Mouse (Mus musculus) hindbrain, embryonic 16.5 days (tissue): ENCODE results near the gene Tuba4a. TPM values are rescaled to one million over a fixed set of nuclear protein-coding genes. Genes with fewer than 3 reads are reported as not detected.
"Not testable (repeated sequence)": the region's sequence is repeated elsewhere in the genome, so short reads cannot be mapped to it uniquely, and the experiment has no call there.

ENCODE experiments used
- ATAC-seq: fragments of 200-750 bp; cut with Nextera tagmentation; 2 replicates; pipeline ENCODE4 v1.8.0; 2017; ENCODE audit warnings: moderate TSS enrichment, moderate library complexity
- H3K27ac ChIP-seq: fragments of 300-500 bp; sonication (generic); 2 replicates; pipeline ENCODE4 v1.5.1; 2014; ENCODE audit warnings: low read depth, mild to moderate bottlenecking, control low read depth, low read length, moderate library complexity
- H3K27me3 ChIP-seq: fragments of 300-500 bp; sonication (generic); replicated peaks from 2 replicates; pipeline ENCODE4 v1.6.1; 2014; ENCODE audit warnings: low read length; ENCODE audit not compliant: control insufficient read depth, insufficient read depth
- H3K36me3 ChIP-seq: fragments of 300-500 bp; sonication (generic); 2 replicates; pipeline ENCODE4 v1.6.1; 2014; ENCODE audit warnings: mild to moderate bottlenecking, low read length, moderate library complexity, mixed read lengths; ENCODE audit not compliant: control insufficient read depth, insufficient read depth
- H3K4me1 ChIP-seq: fragments of 300-500 bp; sonication (generic); 2 replicates; pipeline ENCODE4 v1.6.1; 2014; ENCODE audit warnings: low read depth, low read length; ENCODE audit not compliant: control insufficient read depth, insufficient read depth
- H3K4me2 ChIP-seq: fragments of 300-500 bp; sonication (generic); 2 replicates; pipeline ENCODE4 v1.6.1; 2014; ENCODE audit warnings: mild to moderate bottlenecking, low read length, control low read depth, moderate library complexity
- H3K4me3 ChIP-seq: fragments of 300-500 bp; sonication (generic); 2 replicates; pipeline ENCODE4 v1.5.1; 2014; ENCODE audit warnings: mild to moderate bottlenecking, low read length, control low read depth, moderate library complexity
- H3K9ac ChIP-seq: fragments of 300-500 bp; sonication (generic); 2 replicates; pipeline ENCODE4 v1.6.1; 2014; ENCODE audit warnings: low read depth, mild to moderate bottlenecking, control low read depth, low read length, moderate library complexity
- H3K9me3 ChIP-seq: fragments of 300-500 bp; sonication (generic); 2 replicates; pipeline ENCODE4 v1.6.1; 2014; ENCODE audit warnings: mild to moderate bottlenecking, low read length, moderate library complexity; ENCODE audit not compliant: control insufficient read depth
- WGBS: fragments of 180-500 bp; shearing (Covaris S2); extraction: QIAGEN DNeasy Blood & Tissue Kit; methylation state at CpG from one replicate; pipeline ENCODE4 v1.1.7; 2014; 5-methylcytosine and 5-hydroxymethylcytosine counted together
- polyA plus RNA-seq: library from polyadenylated mRNA; unstranded; fragments of >200 nt; fragmentation: Nextera tagmentation; extraction: Ambion mirVana; gene quantifications from 2 replicates; pipeline ENCODE4 v1.2.1, GENCODE M21; 2015

The Tuba4a gene
- polyA plus RNA-seq, 1 experiment from 2014 or later, result 74.1 TPM

DNA sequence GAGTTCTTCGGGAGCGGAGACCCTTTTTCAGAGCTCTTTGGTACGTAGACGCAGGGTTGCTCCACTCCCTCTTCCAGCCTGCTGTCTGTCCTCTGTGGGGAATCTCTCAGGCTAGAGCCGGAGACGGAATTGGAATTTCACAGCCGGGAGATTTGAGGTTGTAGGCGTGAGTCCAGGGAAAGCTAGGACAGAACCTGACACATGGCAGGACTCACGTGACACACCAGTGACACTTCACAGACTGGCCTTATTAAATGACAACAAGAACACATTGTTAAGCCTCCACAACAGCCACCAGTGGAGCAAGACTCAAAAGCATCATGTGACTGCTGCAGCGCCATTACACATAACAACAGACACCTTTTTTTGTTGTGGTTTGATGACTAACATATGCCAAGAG lies 19.9 kb upstream of the Tuba4a start:
- H3K36me3 ChIP-seq, result peaks cover 19% of the 10 kb centered on the region
- no peaks in the 10 kb centered on the region for H3K9me3 ChIP-seq
- 83% methylated on average over 10 of the region's 10 CpGs for WGBS
- no peak overlapping the region for H3K4me3 ChIP-seq
- H3K9ac ChIP-seq, result no peak overlapping the region
- no peaks in the 10 kb centered on the region for H3K27me3 ChIP-seq
- H3K4me2 ChIP-seq, result no peak overlapping the region
- H3K4me1 ChIP-seq, result peaks cover 12% of the 10 kb centered on the region
- no peak overlapping the region for H3K27ac ChIP-seq
- ATAC-seq, result no peak

DNA sequence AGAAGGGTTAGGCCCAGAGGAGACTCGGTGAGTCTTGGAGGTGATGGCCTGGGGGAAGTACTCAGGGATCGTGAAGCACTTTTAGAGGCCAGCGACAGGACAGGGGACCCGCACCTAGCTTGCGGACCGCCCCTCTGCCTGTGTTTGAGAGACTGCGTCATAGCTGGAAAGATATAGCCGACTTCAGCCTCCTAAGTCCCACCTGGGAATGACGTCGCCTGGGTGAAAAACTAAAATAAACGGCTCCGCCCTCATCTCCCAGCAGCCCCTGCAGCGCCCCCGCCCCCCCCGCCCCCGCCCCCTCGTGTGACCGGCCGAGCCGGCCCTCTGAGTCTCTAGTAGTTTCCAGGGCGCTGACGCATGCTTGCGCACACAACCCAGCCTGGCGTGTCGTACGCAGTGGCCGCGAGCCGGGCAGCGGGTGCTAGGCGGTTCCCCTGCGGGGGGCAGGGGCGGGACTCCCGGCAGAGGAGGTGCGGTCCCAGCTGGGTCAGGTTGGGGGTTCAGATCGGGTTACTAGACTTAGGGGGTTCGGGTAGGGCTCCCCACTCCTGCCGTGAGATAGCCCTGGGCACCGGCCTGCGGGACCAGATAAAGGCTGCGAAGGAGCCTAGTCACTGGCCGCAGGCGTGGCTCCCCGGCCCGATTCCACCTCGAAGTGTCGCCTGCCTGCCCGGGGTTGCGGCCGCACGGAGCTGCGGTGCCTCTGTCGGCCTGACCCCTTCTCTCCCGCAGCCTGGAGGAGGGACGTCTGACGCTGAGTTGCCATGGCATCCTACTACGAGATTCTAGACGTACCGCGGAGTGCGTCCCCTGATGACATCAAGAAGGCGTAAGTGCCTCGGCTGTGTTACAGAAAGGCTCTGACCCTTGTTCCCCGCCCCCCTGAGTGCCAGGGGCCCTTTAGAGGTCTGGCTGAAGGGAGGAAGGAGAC lies 16.7 kb upstream of the Tuba4a start, which contains the start of gene Dnajb2:
TSS of gene Dnajb2 (plus strand) at position 290 of the 934 bp plus-strand sequence.
- ATAC-seq, result peak; percentile 90
- Histone ChIP-seq H3K4me2 (peak within 1 kb of the TSS; percentile 86), H3K4me1 (peaks cover 12% of the 10 kb centered on the region), H3K36me3 (peaks cover 11% of the 10 kb centered on the region), H3K27ac (peak within 1 kb of the TSS; percentile 87), H3K9me3 (no peaks in the 10 kb centered on the region), H3K27me3 (no peaks in the 10 kb centered on the region), H3K4me3 (peak within 1 kb of the TSS; percentile 75), H3K9ac (peak within 1 kb of the TSS; percentile 86)
- WGBS, result 0% methylated on average over 64 of the region's 64 CpGs

DNA sequence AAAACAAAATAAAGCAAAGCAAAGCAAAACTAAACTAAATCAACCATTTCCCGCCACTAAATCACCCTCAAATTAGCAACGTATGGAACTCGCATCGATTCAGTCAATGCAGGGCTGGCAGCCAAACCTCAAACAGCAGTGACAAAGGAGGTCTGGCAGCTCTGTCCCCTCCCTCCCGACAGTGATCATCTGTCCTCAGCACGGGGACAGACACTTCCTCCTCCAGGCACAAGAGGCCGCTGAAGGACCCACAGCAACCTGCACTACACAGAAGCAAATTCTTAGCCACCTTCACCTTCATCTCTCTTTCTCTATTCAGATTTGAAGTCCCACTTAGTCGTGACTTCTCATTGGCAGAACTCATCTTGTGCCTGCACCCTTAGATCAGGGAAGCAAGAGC lies 14.9 kb upstream of the Tuba4a start:
- no peak overlapping the region for H3K27ac ChIP-seq
- no peak overlapping the region for H3K9ac ChIP-seq
- H3K27me3 ChIP-seq, result no peaks in the 10 kb centered on the region
- H3K36me3 ChIP-seq, result peaks cover 3% of the 10 kb centered on the region; the same call in 1 of the 2 replicates
- H3K9me3 ChIP-seq, result no peaks in the 10 kb centered on the region
- ATAC-seq, result peak; percentile 71
- no peak overlapping the region for H3K4me2 ChIP-seq
- H3K4me3 ChIP-seq, result no peak overlapping the region
- peaks cover 12% of the 10 kb centered on the region for H3K4me1 ChIP-seq
- WGBS, result 1% methylated on average over 8 of the region's 8 CpGs

DNA sequence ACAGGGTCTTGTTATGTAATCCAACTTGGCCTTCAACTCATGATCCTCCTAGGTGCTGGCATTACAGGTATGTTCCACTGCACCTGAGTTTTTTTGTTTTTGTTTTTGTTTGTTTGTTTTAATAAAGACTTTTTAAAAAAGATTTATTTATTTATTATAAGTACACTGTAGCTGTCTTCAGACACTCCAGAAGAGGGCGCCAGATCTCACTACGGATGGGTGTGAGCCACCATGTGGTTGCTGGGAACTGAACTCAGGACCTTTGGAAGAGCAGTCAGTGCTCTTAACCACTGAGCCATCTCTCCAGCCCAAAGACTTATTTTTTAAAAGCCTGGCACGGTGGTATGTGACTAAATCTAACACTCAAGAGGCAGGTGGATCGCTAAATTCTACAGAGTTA lies 12.8 kb upstream of the Tuba4a start:
- H3K4me1 ChIP-seq, result not testable (repeated sequence)

DNA sequence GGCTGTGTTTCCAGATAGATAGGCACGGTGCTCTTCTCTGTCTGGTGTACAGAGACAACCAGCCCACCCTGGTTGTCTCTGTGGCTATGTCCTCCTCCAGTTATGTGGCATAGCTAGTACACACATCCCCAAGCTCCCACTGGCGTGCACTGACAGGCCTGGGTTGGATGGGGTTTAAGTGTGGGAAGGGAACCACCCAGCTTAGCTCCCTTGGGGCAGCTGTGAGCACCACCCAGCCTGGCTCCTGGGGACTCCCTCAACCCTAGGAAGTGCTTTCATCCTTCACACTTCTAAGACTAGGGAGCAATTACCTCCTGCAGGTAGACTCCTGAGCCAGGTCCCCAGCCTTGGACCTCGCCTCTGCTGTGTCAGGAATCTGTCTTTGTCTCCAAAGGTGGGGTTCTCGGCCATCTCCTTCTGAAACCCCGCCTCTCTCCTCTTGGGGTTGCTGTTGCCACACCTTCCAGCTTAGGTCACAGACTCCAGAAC lies 12.0 kb upstream of the Tuba4a start, which contains the start of gene A630095N17Rik:
TSS of gene A630095N17Rik (minus strand) at position 439 of the 489 bp plus-strand sequence.
- 70% methylated on average over 5 of the region's 5 CpGs for WGBS
- H3K36me3 ChIP-seq, result no peaks in the 10 kb centered on the region
- H3K4me3 ChIP-seq, result no peak within 1 kb of the TSS
- H3K9ac ChIP-seq, result no peak within 1 kb of the TSS
- no peak within 1 kb of the TSS for H3K27ac ChIP-seq
- H3K9me3 ChIP-seq, result no peaks in the 10 kb centered on the region
- no peaks in the 10 kb centered on the region for H3K27me3 ChIP-seq
- no peak within 1 kb of the TSS for H3K4me2 ChIP-seq
- peaks cover 4% of the 10 kb centered on the region; the same call in 1 of the 2 replicates for H3K4me1 ChIP-seq
- no peak for ATAC-seq

More for the DNA sequence above, 12.8 kb upstream of the Tuba4a start:
- not testable (repeated sequence) for ATAC-seq, H3K9me3 ChIP-seq, H3K36me3 ChIP-seq, H3K4me2 ChIP-seq, H3K27me3 ChIP-seq, H3K4me3 ChIP-seq, H3K27ac ChIP-seq, H3K9ac ChIP-seq
- 72% methylated on average over 4 of the region's 4 CpGs for WGBS

DNA sequence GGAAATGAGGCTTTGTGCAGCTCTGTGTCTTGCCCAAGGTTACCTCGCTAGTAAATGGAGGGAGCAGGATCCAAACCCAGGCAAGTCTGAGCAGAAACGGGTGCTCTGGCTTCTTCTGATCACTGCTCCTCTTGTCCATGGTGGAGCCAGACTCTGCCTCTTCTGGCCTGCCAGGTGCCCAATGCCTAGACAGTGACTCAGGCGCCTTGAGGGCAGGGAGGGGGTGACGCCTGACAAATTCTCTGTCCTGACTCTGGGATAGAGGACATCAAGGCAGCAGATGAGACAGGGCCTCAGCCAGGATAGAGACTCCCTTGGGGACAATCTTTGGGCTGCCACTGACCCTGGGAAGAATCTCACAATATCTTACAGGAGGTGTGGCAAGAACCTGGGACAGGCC lies 11.6 kb upstream of the Tuba4a start:
- peaks cover 4% of the 10 kb centered on the region; the same call in 1 of the 2 replicates for H3K4me1 ChIP-seq
- no peaks in the 10 kb centered on the region for H3K9me3 ChIP-seq
- H3K27me3 ChIP-seq, result no peaks in the 10 kb centered on the region
- no peak overlapping the region for H3K27ac ChIP-seq
- H3K9ac ChIP-seq, result no peak overlapping the region
- H3K4me2 ChIP-seq, result no peak overlapping the region
- no peaks in the 10 kb centered on the region for H3K36me3 ChIP-seq
- ATAC-seq, result no peak
- 79% methylated on average over 4 of the region's 4 CpGs for WGBS
- no peak overlapping the region for H3K4me3 ChIP-seq

DNA sequence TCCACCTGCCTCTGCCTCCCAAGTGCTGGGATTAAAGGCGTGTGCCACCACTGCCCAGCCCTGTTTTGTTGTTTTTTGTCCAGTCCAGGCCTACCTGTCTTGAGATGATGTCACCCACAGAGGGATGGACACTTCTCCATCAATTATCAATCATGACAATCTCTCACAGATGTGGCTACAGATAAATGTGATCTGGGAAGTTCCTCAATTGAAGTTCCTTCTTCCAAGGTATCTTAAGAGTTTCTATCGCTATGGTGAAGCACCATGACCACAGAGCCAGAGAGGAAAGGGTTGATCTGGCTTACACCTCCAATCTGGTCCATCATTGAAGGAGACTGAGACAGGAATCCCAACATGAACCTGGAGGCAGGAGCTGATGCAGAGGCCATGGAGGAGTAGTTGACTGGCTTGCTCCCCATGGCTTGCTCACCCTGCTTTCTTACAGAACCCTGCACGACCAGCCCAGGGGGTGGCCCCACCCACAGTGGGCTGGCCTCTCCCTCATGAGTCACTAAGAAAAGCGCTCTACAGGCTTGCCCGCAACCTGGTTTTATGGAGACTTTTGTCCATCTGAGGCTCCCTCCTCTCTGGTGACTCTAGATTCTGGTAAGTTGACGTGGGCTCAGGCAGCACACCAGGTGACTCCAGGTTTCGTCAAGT lies 10.8 kb upstream of the Tuba4a start:
- no peaks in the 10 kb centered on the region for H3K9me3 ChIP-seq
- no peaks in the 10 kb centered on the region for H3K36me3 ChIP-seq
- H3K4me1 ChIP-seq, result no peaks in the 10 kb centered on the region
- no peak overlapping the region; the same call in 1 of the 2 replicates for H3K9ac ChIP-seq
- H3K4me3 ChIP-seq, result no peak overlapping the region
- H3K4me2 ChIP-seq, result no peak overlapping the region
- 73% methylated on average over 7 of the region's 7 CpGs for WGBS
- H3K27ac ChIP-seq, result no peak overlapping the region
- ATAC-seq, result no peak
- H3K27me3 ChIP-seq, result no peaks in the 10 kb centered on the region

DNA sequence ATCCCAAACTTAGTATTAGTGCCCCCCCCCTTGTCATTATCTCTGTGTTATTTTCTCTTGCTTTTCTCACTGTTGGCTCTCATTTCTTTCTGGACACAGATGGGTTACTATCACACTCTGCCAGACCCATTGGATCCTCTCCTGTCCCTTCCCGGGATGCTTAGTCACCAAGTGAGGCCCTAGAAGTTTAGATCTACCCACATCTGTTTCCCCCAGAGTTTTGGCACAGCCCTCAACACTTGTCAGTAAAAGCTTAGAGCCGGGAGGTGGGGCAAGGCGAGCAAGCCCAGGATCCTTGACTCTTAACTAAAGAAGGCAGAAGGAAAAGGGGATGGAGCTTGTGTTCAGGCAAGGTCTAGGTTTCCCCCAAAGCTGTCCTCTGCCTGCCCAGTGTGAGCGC lies 9.5 kb upstream of the Tuba4a start:
- H3K4me2 ChIP-seq, result no peak overlapping the region
- no peak overlapping the region for H3K27ac ChIP-seq
- no peaks in the 10 kb centered on the region for H3K27me3 ChIP-seq
- H3K9ac ChIP-seq, result no peak overlapping the region
- ATAC-seq, result no peak
- no peaks in the 10 kb centered on the region for H3K36me3 ChIP-seq
- no peaks in the 10 kb centered on the region for H3K9me3 ChIP-seq
- no peak overlapping the region for H3K4me3 ChIP-seq
- no peaks in the 10 kb centered on the region for H3K4me1 ChIP-seq
- 73% methylated on average over 4 of the region's 4 CpGs for WGBS

DNA sequence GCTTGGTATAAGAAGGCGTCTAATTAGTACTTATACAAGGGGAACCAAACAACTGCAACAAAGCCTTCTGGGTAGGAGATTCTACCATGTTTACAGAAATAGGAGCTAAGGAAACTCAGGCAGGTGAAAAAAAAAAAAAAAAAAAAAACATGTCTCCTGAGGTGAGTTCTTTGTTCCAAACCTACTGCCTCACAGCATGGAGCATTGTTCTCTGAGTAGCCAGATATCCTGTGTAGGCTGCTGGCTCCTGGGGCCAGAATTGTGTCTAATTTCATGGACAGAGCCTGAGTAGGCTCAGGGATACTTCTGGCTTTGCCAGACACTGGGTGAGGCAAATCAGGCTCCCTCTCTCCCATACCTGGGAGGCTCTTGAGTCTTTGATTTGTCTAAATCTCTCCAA lies 8.0 kb upstream of the Tuba4a start:
- no peaks in the 10 kb centered on the region for H3K27me3 ChIP-seq
- no peak for ATAC-seq
- H3K4me2 ChIP-seq, result no peak overlapping the region
- 78% methylated on average over 1 of the region's 1 CpGs for whole genome bisulfite sequencing
- no peaks in the 10 kb centered on the region for H3K4me1 ChIP-seq
- H3K9ac ChIP-seq, result no peak overlapping the region
- H3K27ac ChIP-seq, result no peak overlapping the region
- H3K9me3 ChIP-seq, result no peaks in the 10 kb centered on the region
- H3K36me3 ChIP-seq, result no peaks in the 10 kb centered on the region
- H3K4me3 ChIP-seq, result no peak overlapping the region
